8 mouse cellular contexts compared by ENCODE assay signal in the genomic region with DNA sequence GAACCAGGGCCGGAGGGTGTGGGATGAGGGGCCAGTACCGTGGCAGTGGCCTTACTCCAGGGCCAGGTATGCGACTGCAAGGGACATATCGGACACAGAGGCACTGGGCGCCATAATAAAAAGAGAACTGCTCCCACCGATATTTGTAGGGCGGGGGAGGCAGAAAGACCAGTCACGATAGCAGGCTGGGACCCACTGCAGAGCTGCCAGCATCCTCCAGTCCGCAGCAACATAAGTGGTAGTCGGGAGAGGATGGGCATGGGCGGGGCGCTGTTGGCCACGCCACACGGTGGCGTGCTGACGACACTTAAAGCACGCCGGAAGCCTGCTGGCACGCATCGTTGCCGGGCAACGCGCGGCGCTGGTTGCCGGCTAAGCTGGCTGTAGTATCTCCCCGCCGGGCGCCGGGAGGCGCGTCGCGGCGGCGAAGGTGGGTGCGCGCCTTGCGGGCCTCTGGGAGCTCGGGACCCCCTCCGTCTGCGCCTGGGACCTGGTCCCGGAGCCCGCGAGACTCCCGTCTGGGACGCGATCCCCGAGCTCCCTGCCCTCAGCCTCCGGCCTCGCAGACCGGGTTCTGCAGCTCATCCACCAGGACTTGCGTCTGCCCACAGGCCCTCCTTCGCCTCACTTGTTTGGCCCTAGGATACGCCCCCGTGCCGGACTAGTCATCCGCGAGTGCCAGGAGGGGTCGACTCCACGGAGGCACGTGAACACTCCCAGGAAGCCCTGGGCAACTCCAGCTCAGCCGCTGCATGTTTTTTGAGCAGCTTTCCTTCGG. TPM values are rescaled to one million over a fixed set of nuclear protein-coding genes. Genes with fewer than 3 reads are reported as not detected.
DNase-seq lines count a peak whose midpoint lies in the region; ATAC-seq and TF ChIP-seq lines count a peak whose summit lies in the region.

A gene (plus strand): TSS at position 351 of the 778 bp plus-strand sequence.

- 0 out of 2 replicates have a peak, but pooled peaks cover 2% of the 10 kb centered on the region for H3K4me1 ChIP-seq in bone marrow, adult 2 months (ENCODE audit: control insufficient read depth, insufficient read depth, low read length)
- peaks cover 17% of the 10 kb centered on the region for H3K4me1 ChIP-seq in embryonic facial prominence, embryonic 15.5 days
- peaks cover 51% of the 10 kb centered on the region for H3K4me1 ChIP-seq in heart, embryonic 10.5 days
- peaks cover 28% of the 10 kb centered on the region for H3K4me1 ChIP-seq in kidney, embryonic 15.5 days

- H3K4me3 ChIP-seq in bone marrow, adult 2 months (replicated peaks; ENCODE audit: control insufficient read depth, low read depth, low read length): peak within 1 kb of the TSS; percentile 58
- peak within 1 kb of the TSS; percentile 75 for H3K4me3 ChIP-seq in embryonic facial prominence, embryonic 15.5 days (replicated peaks)
- H3K4me3 ChIP-seq in heart, embryonic 10.5 days: peak within 1 kb of the TSS; percentile 76
- H3K4me3 ChIP-seq in kidney, embryonic 15.5 days (replicated peaks): peak within 1 kb of the TSS; percentile 82

- peak; percentile 88 for ATAC-seq in embryonic facial prominence, embryonic 15.5 days (ENCODE audit: insufficient number of reproducible peaks, low FRiP score, low TSS enrichment, low read depth)
- peak; percentile 92 for ATAC-seq in kidney, embryonic 15.5 days (replicated peaks; ENCODE audit: low FRiP score)
- ATAC-seq in monocyte, adult 5-6 weeks (replicated peaks; ENCODE audit: insufficient number of reproducible peaks, low FRiP score, low TSS enrichment, poor library complexity, severe bottlenecking): peak; percentile 92

- 0 out of 2 replicates have a peak, but pooled peaks cover under 1% of the 10 kb centered on the region for H3K36me3 ChIP-seq in embryonic facial prominence, embryonic 15.5 days
- peaks cover 11% of the 10 kb centered on the region for H3K36me3 ChIP-seq in heart, embryonic 10.5 days
- peaks cover 6% of the 10 kb centered on the region; the same call in 1 of the 2 replicates for H3K36me3 ChIP-seq in kidney, embryonic 15.5 days

- H3K27ac ChIP-seq in bone marrow, adult 2 months (ENCODE audit: control insufficient read depth, insufficient read depth, low read depth, low read length, poor library complexity): no peak within 1 kb of the TSS
- H3K27ac ChIP-seq in embryonic facial prominence, embryonic 15.5 days (replicated peaks): peak within 1 kb of the TSS; percentile 28
- peak within 1 kb of the TSS; percentile 82 for H3K27ac ChIP-seq in heart, embryonic 10.5 days
- peak within 1 kb of the TSS; percentile 69 for H3K27ac ChIP-seq in kidney, embryonic 15.5 days

- peak within 1 kb of the TSS; percentile 98 for H3K4me2 ChIP-seq in embryonic facial prominence, embryonic 15.5 days (replicated peaks)
- peak within 1 kb of the TSS; percentile 99 for H3K4me2 ChIP-seq in kidney, embryonic 15.5 days

- H3K9me3 ChIP-seq in embryonic facial prominence, embryonic 15.5 days (replicated peaks): no peaks in the 10 kb centered on the region
- H3K9me3 ChIP-seq in heart, embryonic 10.5 days: no peaks in the 10 kb centered on the region
- no peaks in the 10 kb centered on the region for H3K9me3 ChIP-seq in kidney, embryonic 15.5 days (replicated peaks)

- TF ChIP-seq POLR2A in bone marrow, adult 2 months (IDR thresholded peaks at IDR 0.05; ENCODE audit: borderline replicate concordance, control insufficient read depth, low read depth, low read length): peak; percentile 39; the same call in 1 of the 2 replicates

- H3K9ac ChIP-seq in embryonic facial prominence, embryonic 15.5 days: peak within 1 kb of the TSS; percentile 54
- peak within 1 kb of the TSS; percentile 59 for H3K9ac ChIP-seq in kidney, embryonic 15.5 days

- 3% methylated on average over 64 of the region's 64 CpGs for WGBS in bone marrow, adult 2 months
- under 1% methylated on average over 64 of the region's 64 CpGs for WGBS in embryonic facial prominence, embryonic 15.5 days
- WGBS in heart, embryonic 10.5 days: under 1% methylated on average over 62 of the region's 64 CpGs
- WGBS in kidney, embryonic 15.5 days: under 1% methylated on average over 64 of the region's 64 CpGs

- H3K27me3 ChIP-seq in embryonic facial prominence, embryonic 15.5 days: no peaks in the 10 kb centered on the region
- peaks cover 25% of the 10 kb centered on the region for H3K27me3 ChIP-seq in heart, embryonic 10.5 days (ENCODE audit: insufficient read depth, poor library complexity, severe bottlenecking)
- peaks cover 18% of the 10 kb centered on the region; the same call in 1 of the 2 replicates for H3K27me3 ChIP-seq in kidney, embryonic 15.5 days

- peak; percentile 91 for DNase-seq in 416B (ENCODE audit: low read depth)
- DNase-seq in heart, embryonic 10.5 days (ENCODE audit: low spot score): peak; percentile 96
- DNase-seq in liver: peak; percentile 87
- DNase-seq in spleen, postnatal 4 days (ENCODE audit: low spot score in 2 of 2): peak; percentile 85 to 91

- peak; percentile 53; the same call in 1 of the 2 replicates for TF ChIP-seq CTCF in bone marrow, adult 2 months (IDR thresholded peaks at IDR 0.05; ENCODE audit: control insufficient read depth, insufficient read depth, low read length)

RNA-seq across cellular contexts. Expression of the gene that starts here (rescaled TPM):
- polyA plus RNA-seq in bone marrow, adult 2 months (2011; ENCODE audit: insufficient read depth, insufficient read length, low replicate concordance, missing spikeins): 1.9 TPM in 1 of 2 replicates, not detected in the other
- 10.9 and 16.5 TPM in 2 replicates for polyA plus RNA-seq in embryonic facial prominence, embryonic 15.5 days (2015; fragmentation: Nextera tagmentation; extraction: Ambion mirVana)
- polyA plus RNA-seq in heart, embryonic 10.5 days (2016; fragmentation: Nextera tagmentation; extraction: Ambion mirVana): 13.0 and 14.9 TPM in 2 replicates
- 11.2 and 11.9 TPM in 2 replicates for polyA plus RNA-seq in kidney, embryonic 15.5 days (2015; fragmentation: Nextera tagmentation; extraction: Ambion mirVana)
- total RNA-seq in monocyte, adult 5-6 weeks (2017): 0.96 TPM in 1 of 3 replicates, not detected in the others

Comparison
In these comparisons a context has a peak if more than half of its experiments do, and no peak if none do; other contexts are left out.
1. Peak in ATAC-seq in monocyte, adult 5-6 weeks; RNA of the gene not detected or under 1 TPM.